Mouse (Mus musculus) mouse embryonic stem cell (cell line): ENCODE measurements around the gene Carmil1.

Experiments
- in situ Hi-C, 2 experiments: fragments of 300-500 bp; cut with MboI; formaldehyde crosslinking; loops; 1 replicate in 1 of 2; 3 replicates in 1 of 2; pipeline ENCODE4 v1.14.3; 2019 to 2020; ENCODE audit warnings: low sequenced_read_pairs in 2 of 2, low pct_unique_long_range_greater_than_20kb in 1 of 2, mixed read lengths in 1 of 2; ENCODE audit not compliant: unreplicated experiment in 1 of 2

The Carmil1 gene

DNA sequence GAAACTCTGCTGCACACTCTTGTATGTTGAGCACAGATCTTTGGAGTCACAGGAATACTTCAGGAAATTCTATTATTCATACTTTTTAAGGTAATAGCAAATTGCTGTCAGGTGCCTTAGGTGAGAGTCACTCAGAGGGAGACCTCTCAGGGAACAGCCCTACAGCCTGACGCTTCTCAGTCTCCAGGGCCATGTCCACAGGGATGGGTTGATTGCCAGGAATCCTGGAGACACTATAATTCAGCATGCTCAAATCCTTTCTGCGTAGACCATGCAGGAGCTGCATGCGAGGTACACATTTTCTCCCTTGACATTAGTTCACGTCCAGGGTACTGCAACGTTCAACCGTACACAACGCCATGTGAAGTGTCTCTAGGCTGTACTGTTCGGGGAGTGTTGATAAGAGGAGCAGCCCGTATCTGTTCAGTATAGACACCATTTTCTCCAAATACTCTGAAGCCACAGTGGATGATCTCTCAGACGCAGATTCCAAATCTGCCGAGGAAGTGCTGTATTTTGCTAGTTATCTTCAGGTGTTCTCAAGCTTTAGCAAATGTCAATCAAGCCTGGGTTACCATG, 180.0 kb downstream of the Carmil1 start:
- in situ Hi-C loops: no loop called here

- in situ Hi-C loops: no loop called here
Observed at GRCm38 (mm10) chr13:24096573-24096972, 184.0 kb downstream of the Carmil1 start.

- in situ Hi-C loops: no loop called here
Observed at GRCm38 (mm10) chr13:24094825-24095547, 185.6 kb downstream of the Carmil1 start.

GRCm38 (mm10) chr13:24093108-24093507, 187.5 kb downstream of the Carmil1 start:
- in situ Hi-C loops: no loop called here

- in situ Hi-C loops: no loop called here
Observed at GRCm38 (mm10) chr13:24092073-24092472, 188.5 kb downstream of the Carmil1 start.

DNA sequence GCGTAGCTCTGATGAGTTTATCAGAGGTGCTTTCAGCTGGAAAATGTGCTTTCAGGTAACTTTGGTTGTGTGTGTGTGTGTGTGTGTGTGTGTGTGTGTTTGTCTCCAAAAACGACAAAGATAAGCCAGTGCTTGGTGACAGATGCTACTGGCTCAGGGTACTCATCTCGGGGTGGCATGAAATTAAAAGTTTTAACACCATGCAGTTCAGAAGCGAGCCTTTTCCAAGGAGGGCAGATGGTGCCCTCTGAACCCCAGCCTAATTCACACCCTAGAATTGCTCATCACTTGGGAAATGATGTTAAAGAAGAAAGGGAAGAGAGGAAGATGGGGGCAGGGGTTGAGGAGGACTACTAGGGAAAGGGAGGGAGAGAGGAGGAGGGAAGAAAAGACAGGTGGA, 198.4 kb downstream of the Carmil1 start:
- in situ Hi-C loops: no loop called here

- in situ Hi-C loops: no loop called here
Observed at GRCm38 (mm10) chr13:24081698-24082097, 198.9 kb downstream of the Carmil1 start.

DNA sequence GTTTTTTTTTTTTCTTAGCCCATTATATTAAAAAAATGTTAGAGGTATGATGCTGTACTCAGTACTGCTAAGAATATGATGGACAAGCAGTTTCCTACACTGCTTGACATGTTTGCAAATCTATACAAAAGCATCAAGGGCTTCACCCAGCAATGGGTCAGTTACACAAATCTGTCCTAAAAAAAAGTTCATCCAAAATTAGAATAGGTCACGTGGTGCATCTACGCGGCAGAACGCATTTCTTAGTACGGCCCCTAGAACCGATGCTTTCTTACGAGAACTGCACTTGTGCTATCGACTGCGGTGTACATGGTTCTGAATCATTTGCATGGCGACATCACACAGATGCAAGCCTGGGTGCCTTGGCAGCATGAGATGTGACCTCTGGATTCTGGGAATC, 208.0 kb downstream of the Carmil1 start:
- in situ Hi-C loops: no loop called here

GRCm38 (mm10) chr13:24067553-24067952, 213.0 kb downstream of the Carmil1 start:
- in situ Hi-C loops: no loop called here

DNA sequence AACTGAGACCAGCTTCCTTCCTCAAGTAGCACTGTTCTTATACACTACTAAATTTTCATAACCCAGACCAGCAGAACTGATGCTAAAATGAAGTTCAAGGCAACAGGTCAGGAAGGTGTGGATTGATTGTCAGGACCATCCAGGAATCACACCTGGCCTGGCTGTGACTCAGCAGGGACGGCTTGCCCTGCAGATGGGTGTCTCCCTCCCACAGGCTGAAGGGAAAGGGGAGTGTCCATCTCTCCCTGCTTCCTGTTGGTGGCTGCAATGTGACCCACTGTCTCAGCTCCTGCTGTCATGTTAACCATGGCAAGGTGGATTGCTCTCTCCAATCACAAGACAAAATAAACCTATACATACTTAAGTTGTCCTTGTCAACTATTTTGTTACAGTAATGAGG, 215.1 kb downstream of the Carmil1 start:
- in situ Hi-C loops: no loop called here

GRCm38 (mm10) chr13:24062770-24063169, 217.8 kb downstream of the Carmil1 start:
- in situ Hi-C loops: no loop called here

- in situ Hi-C loops: no loop called here
Observed at GRCm38 (mm10) chr13:24055072-24055869, 225.3 kb downstream of the Carmil1 start.

- in situ Hi-C loops: no loop called here
Observed at GRCm38 (mm10) chr13:24051496-24051895, 229.1 kb downstream of the Carmil1 start.

- in situ Hi-C loops: no loop called here
Observed at GRCm38 (mm10) chr13:24050330-24050729, 230.3 kb downstream of the Carmil1 start.

GRCm38 (mm10) chr13:24049267-24050034, 231.1 kb downstream of the Carmil1 start:
- in situ Hi-C loops: no loop called here

DNA sequence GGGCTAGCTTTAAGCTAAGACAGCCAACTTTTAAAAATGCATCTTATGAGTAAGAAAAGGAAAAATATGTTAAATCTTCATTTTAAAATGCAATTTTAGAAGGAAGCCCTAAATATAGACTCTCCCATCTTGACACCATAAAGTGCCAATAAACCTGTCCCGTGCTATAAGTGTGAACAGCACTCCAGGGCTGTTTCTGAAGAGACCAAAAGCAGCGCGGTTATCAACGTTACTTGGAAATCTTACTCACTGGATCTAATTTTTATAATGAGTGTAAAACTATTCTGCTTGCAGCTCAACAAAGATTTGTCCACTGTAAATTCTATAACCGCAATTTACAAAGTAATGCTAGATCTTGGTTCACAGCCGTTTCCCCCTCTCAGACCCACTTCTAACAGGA, 232.0 kb downstream of the Carmil1 start:
- in situ Hi-C loops: no loop called here

DNA sequence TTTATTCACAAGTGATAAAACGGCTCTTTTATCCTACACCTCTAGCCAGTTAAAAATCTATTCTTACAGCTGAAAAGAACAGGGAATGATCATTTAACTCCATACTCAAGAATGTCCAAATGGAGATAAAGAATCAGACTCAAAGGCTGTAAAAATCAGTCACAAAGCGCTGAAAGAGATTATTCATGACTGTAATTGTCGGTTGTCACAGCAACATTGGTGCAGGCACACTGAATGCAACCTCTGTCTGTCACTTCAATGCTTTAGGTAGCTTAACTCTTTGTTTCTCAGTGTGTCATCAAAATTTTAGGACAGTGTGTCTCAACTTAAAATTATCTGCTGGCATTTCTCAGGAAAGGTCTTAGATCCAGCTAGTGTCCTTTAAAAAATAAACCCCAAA, 235.3 kb downstream of the Carmil1 start:
- in situ Hi-C loops: no loop called here

DNA sequence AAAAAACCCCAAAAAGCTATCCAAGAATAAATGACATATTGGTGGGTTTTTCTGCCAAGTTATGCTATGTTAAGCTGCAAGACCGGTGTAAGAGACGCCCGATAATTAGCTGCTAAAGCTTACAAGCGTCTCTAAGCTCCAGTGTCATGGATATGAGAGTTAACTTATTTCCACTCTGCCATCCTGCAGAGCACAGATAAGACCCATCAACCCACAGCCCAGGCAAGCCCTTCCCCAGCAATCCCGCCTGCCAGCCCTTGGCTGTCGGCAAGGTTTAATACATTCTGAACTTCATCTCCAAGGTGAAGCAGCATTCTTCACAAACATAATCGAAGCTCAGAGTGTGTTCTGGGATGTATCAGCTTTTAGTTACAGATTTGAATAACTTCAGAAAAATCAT, 240.4 kb downstream of the Carmil1 start:
- in situ Hi-C loops: no loop called here

DNA sequence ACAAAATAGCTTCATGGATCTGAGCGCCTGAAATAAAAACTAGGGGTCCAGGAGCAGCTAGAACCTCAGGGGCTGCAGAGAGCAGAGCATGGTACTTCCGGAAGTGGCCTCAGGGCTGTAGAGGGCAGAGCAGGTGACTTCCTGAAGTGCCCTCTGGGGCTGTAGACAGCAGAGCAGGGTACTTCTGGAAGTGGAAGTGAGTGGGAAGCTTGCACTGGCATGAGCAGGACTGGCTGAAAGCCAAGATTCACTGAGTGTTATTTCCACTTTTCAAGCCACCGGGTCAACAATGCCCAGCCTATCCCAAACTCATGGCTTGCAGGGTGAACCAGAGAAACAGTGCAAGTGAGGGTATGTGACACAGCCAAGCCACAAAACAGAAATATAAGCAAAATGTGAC, 243.1 kb downstream of the Carmil1 start:
- in situ Hi-C loops: no loop called here
